Mouse (Mus musculus) fat pad, adult 2 months (tissue): ENCODE results near the gene Gm21915.

Experiments used
- DNase-seq: peaks from one replicate; pipeline ENCODE4 v3.0.0-alpha.2; 2011; ENCODE audit warnings: low read depth, low spot score; ENCODE audit errors: extremely low read depth

Gm21915 gene

GRCm38 (mm10) chr9:40666190-40666803 is 4.1 kb upstream of the Gm21915 start:
- no peak for DNase-seq

DNA sequence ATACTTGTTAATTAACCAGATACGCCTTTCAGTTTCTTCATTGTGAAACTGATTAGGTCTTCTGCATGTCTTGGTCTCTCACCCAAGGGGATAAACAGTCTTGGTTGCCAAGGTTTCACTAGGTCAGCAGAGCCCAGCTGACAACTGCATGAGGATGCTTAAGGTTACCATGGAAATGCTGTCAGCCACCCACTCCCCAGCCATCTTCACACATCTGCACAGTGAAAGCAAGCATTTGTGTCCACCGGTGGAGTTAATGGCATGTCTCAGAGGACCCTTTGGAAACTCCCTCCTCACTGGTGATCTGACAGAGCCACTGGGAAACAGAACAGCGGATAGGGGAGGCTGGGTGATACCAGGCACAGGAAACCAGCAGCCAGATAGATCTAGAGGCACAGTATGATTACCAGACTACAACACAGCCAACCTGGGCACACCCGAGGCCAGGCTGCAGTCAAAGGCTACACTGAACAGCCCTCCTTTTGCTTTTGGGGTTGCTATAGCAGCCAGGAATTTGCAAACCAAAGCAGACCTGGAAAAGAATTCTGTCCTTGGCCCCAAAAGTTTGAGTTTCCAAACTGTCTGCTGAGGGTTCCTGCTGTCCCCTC is 1.0 kb downstream of the Gm21915 start:
- DNase-seq: no peak

DNA sequence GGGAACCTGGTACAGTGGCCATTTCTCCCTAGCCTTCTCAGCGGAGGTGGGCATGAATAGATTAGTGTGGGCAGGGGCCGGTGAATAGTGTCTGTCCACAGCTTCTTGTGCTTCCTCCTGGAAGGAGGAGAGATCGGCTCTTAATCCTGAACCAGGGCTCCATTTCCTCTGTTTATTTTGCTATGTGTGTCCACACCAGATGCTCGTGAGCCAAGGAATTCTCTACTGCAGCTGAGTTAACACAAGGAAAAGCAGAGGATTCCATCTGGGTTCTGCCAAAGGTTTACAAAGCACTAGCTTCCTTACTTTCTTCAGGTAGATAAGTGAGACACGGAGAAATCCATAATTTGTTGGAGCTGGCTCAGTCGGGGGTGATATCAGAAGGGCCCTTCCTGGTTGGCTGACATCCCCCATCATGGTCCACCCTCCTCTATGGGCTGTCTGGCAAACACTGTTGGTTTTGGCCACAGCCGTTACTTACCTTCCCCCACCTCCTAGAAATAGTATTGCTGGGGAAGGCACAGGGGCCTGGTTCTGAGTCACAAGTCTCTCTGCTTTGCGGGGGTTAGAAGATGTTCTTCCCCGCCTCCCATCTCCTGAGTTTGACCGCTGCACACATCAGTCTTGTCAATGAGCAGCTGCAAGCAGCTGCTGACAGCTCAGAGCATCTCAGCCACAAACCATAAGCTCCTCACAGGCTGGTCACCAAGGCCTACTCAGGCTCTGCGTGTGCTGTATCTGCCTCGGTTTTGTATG is 5.0 kb downstream of the Gm21915 start:
- no peak for DNase-seq

GRCm38 (mm10) chr9:40678653-40679052 is 8.2 kb downstream of the Gm21915 start:
- DNase-seq: no peak

DNA sequence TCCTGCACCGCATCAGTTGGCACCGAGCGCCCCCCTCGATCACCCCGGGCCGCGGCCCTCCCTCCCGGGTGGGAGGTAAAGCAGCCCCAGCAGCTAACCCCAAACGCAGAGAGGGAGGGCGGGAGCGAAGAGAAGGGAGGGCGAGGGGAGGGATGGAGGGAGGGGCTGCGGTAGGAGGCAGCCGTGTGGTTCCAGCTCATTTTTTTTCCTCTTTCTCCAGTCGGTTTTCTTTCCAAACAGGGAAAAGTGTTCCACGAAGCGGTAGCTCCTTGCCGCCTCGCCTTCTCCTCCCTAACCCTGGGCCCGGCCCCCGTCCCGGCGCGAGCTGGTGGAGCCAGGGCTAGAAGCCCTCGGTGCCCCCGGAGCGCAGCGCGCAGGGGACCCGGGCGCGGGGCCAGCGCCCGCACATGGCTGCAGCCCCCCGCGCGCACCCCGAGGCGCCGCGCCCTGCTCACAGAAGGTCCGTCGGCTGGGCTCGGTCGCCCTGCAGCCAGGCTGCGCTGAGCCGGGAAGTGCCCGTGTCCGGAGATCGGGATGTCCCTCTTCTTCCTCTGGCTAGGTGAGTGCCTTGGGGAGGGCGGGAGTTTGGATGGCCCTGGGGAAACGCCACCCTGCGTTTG is 15.5 kb downstream of the Gm21915 start, which contains the start of gene Clmp:
Gene Clmp (plus strand): TSS at position 162 of the 620 bp plus-strand sequence.
- DNase-seq: no peak

GRCm38 (mm10) chr9:40686421-40686899 is 16.0 kb downstream of the Gm21915 start:
- no peak for DNase-seq

DNA sequence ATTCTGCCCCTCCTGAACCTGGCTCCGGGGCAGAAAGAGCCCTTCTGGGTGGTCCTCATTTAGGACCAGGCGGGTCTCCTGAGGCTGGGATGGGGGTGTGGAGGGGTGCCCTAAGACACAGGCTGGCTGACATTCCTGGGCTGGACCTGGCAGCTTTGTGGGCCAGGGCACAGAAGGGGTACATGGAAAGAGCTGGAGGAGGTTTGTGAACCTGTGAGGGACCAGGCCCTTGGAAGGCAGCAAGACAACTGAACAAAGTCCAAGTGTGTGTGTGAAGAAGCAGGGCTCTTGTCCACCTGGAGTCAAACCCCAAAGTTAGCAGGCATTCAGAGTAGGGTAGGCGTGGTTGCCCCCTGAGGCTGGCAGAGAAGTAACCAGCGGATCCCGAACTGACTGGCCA is 16.6 kb downstream of the Gm21915 start:
- no peak for DNase-seq

DNA sequence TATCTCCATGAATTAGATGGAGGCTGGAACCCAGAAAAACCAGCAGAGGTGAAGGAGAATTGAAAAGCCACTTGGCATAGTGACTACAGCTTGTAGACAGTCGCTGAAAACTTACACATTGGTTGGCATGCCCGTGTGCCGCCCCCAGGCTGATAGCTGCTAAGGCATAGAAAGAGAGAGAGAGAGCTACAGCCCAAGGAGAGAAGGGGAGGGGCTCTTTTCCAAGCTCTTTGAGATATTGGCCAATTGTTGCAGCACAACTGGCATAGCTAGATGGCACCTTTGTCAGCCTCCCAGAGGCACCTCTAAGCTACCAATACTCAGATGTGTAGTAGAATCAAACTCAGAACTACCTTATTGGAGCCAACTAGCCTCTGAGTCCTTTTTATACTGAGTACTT is 17.1 kb downstream of the Gm21915 start:
- peak; percentile 84 for DNase-seq

GRCm38 (mm10) chr9:40690511-40690910 is 20.1 kb downstream of the Gm21915 start:
- DNase-seq: peak; percentile 57

- DNase-seq: no peak
Observed at GRCm38 (mm10) chr9:40693026-40693425, 22.6 kb downstream of the Gm21915 start.

DNA sequence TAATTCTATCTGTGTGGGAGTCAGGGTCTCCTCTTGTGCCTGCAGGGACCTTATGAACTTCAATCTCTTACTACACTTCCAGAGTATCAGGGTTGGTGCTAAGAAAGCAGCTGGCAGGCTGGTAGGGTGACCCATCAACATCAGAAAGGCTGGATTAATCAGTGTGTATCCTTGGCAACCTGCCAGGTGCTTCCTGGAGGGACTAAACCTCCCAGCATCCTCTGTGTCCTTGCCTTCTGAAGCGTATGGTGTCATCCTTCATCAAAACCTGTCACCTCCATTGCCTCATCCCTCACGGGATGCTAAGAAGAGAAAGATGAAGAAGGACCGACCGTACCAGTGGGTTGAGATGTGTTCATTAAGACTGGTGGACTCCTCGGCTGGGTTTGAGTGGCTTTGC is 23.4 kb downstream of the Gm21915 start:
- no peak for DNase-seq

- DNase-seq: no peak
Observed at GRCm38 (mm10) chr9:40694284-40694683, 23.9 kb downstream of the Gm21915 start.

- DNase-seq: no peak
Observed at GRCm38 (mm10) chr9:40696086-40696485, 25.7 kb downstream of the Gm21915 start.

- no peak for DNase-seq
Observed at GRCm38 (mm10) chr9:40699194-40699593, 28.8 kb downstream of the Gm21915 start.

- peak; percentile 81 for DNase-seq
Observed at GRCm38 (mm10) chr9:40700253-40700652, 29.8 kb downstream of the Gm21915 start.

DNA sequence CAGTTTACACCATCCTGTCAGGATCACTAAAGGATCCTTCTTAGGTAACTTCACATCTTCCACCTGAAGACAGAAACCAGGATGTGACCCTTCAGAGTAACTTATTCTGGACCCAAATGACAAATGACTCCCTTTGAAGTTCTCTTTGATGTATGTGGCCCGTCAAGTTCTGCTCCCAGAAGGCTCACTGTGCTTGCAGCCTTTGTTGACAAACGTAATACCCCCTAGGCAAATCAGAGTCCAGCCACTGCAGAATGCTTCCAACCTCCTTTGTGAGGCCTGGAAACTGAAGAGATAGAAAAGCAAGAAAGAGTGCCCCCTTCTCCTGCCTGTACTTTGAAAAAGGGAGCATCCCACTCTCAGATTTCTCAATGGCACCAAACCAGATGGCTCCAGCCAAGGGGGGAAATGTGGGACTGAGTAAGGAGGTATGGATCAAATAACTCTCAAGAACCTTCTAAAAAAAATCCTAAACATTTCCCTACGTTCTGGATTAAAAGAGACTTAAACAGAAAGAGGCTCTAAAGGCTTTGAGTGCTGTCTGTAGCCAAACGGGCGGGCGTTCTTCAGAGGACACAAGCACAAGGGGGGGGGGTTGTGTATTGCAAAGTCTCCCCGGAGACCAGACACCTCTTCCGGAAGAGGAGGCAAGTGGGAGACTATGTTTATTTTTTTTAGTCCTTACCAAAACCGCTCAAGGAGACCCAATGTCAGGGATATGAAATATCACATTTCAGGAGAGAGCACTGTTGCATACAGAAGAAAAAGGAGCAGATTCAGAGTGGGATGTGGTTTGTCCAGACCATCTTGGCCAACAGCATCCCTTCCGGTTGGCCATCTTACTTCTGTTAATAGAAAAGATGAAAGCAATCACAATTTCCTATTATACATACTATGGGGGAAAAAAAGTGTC is 34.2 kb downstream of the Gm21915 start:
- DNase-seq: no peak

- DNase-seq: no peak
Observed at GRCm38 (mm10) chr9:40708448-40709140, 38.2 kb downstream of the Gm21915 start.

- DNase-seq: no peak
Observed at GRCm38 (mm10) chr9:40709141-40709537, 38.7 kb downstream of the Gm21915 start.

- no peak for DNase-seq
Observed at GRCm38 (mm10) chr9:40709587-40709986, 39.2 kb downstream of the Gm21915 start.

- DNase-seq: no peak
Observed at GRCm38 (mm10) chr9:40709991-40710390, 39.6 kb downstream of the Gm21915 start.
